Mouse (Mus musculus) urinary bladder, adult 18-20 months (tissue): Measurements from ENCODE around the gene Zfpm1.

Source experiments
- DNase-seq, 2 experiments: peaks; one replicate each; pipeline ENCODE4 v3.0.0; 2022; ENCODE audit warnings: low spot score in 2 of 2, mixed read lengths in 2 of 2

The Zfpm1 gene

DNA sequence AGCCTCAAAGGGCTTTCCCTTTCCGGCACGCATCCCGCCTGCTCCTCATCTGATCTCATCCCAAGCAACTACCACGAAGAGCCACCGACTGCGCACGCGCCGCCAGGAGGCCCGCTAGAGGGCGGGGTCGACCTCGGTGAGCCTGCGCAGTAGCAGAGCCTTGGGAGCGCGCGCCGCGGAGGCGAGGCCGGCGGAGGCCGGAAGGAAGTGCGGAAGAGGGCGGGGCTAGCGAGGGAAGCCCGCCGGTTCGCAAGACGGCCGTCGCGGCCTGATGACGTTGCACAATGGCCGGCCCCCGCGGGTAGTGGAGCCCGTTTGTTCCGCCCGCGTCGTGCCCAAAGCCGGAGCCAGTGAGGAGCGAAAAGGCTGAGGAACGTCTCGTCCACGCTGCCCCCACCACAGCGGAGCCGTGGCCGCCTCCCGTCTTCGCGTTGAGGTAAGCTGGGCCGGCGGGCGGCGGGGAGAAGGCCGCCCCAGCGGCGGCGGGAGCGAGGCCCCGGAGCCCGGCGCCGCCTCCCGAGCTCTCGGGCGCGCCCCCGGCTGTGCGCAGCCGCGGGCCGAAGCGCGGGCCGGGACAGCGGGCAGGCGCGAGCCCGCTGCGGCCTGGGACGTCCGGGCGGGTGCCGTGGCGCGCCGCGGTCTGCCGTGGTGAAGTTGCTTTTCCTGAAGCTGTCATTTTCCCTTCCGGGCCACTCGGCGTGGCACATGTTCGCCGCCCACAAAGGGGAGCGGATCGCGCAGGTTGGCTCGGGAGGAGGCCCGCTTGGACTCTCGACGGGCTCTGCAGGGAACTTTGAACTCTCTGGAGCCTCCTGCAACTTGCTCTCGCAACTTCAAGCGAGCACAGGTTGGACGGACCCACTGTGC is 94.7 kb downstream of the Zfpm1 start, which contains the start of gene Zc3h18:
Gene Zc3h18 (plus strand): TSS at position 245 of the 867 bp plus-strand sequence.
- DNase-seq: peak; percentile 95 to 98

DNA sequence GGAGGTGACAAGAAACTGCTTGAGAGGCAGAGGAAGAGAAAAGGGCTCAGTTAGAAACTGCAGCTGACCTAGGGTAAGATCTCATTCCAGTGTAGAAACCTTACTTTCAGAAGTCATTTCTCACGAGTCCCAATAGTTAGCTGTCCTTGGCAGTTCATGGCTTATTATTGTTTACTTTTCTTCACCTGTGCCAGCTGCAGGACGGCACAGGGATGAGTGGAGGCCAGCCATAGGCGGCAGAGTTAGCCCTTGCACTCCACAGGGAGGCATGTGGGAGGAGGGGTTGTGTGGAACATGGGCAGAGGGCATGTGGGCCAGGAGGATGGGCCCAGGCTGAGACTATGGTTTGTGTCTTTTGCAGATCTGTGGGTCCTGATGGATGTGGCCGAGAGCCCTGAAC is 101.1 kb downstream of the Zfpm1 start:
- no peak for DNase-seq
